ENCODE assay signal across 8 mouse cellular contexts in the genomic region with DNA sequence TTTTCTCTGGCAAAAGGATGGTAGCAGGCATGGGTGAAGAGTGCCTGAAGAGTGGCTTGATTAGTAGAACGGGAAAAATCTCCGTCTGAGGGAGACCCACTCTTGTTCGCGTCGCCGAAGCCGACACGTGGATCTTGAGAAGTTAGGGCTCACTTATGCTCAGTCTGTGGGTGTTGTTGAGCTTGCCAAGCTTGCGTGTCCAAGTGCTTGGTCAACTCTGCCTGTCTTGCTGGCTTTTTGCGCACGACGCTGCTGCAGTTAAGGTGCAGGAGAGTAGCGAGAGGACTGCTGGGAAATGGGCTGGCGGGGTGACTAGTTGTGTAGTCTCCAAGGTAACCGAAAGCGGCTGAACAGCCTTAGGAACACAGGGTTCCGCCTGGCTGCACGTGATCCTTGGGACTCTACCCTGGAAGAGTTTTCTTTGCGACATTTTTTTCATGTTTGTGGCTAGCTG. TPM values are rescaled to one million over a fixed set of nuclear protein-coding genes. Genes with fewer than 3 reads are reported as not detected.
DNase-seq lines count a peak whose midpoint lies in the region; ATAC-seq lines count a peak whose summit lies in the region.

No protein-coding gene starts in this region.

- peaks cover 7% of the 10 kb centered on the region for H3K36me3 ChIP-seq in embryonic facial prominence, embryonic 15.5 days

- H3K27me3 ChIP-seq in embryonic facial prominence, embryonic 15.5 days: no peaks in the 10 kb centered on the region

- no peak for ATAC-seq in embryonic facial prominence, embryonic 15.5 days (ENCODE audit: insufficient number of reproducible peaks, low FRiP score, low TSS enrichment, low read depth)

- peak overlapping the region; percentile 76 for H3K4me2 ChIP-seq in embryonic facial prominence, embryonic 15.5 days (replicated peaks)

- H3K9ac ChIP-seq in embryonic facial prominence, embryonic 15.5 days: peak overlapping the region; percentile 31

- peak overlapping the region; percentile 95; the same call in 1 of the 2 replicates for H3K27ac ChIP-seq in embryonic facial prominence, embryonic 15.5 days (replicated peaks)

- peak; percentile 89 for DNase-seq in 3T3-L1 (ENCODE audit: low read depth, low spot score)
- peak; percentile 63 for DNase-seq in adrenal gland, postnatal 25 days
- peak; percentile 77 for DNase-seq in heart, adult 8-10 months (ENCODE audit: low spot score)
- peak; percentile 87 to 89 for DNase-seq in kidney, adult 8-10 months
- DNase-seq in liver: peak; percentile 80
- DNase-seq in monocyte, adult 2 months (ENCODE audit: low read depth in 1 of 2, low spot score in 2 of 2): peak; percentile 60 to 66
- peak; percentile 57 to 66 for DNase-seq in spleen, postnatal 36 days (ENCODE audit: low spot score in 2 of 2)

- H3K9me3 ChIP-seq in embryonic facial prominence, embryonic 15.5 days (replicated peaks): no peaks in the 10 kb centered on the region

- H3K4me1 ChIP-seq in embryonic facial prominence, embryonic 15.5 days: peaks cover 15% of the 10 kb centered on the region

- 6% methylated on average over 19 of the region's 19 CpGs for WGBS in embryonic facial prominence, embryonic 15.5 days

- H3K4me3 ChIP-seq in embryonic facial prominence, embryonic 15.5 days (replicated peaks): peak overlapping the region; percentile 56

RNA-seq across cellular contexts. Expression of a gene that starts 1.1 kb away (rescaled TPM):
- 57.8 and 66.8 TPM in 2 replicates for total RNA-seq in adrenal gland, postnatal 25 days (2021)
- 29.9 and 30.9 TPM in 2 replicates for polyA plus RNA-seq in embryonic facial prominence, embryonic 15.5 days (2015; fragmentation: Nextera tagmentation; extraction: Ambion mirVana)
- 10 to 100 TPM; 33.6 to 39.0 (median 35.9) TPM for total RNA-seq in heart, adult 8-10 months (2022)
